Mouse (Mus musculus): ENCODE results near the gene Zdhhc20. TPM values are rescaled to one million over a fixed set of nuclear protein-coding genes. Genes with fewer than 3 reads are reported as not detected.

Zdhhc20 gene
- polyA plus RNA-seq, 1 experiment, result 51.5 TPM

DNA sequence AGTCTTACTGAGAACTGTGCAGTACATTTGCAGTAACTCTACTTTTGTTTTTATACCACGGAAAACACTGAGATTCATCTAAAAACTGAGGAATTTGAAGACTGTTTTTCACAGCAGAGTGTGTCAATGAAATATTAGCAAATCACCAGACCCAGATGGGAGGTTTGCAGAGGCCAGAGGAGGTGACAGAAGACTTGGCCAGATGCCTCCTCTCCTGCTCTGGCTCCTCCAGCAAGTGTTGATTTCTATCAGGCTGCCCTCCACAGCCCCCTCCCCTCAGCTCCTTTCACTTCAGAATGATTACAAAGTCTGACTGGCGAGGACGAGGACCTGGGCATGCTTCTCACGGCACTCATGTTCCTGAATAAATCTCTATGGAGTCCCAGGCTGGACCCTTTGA, 102.7 kb downstream of the Zdhhc20 start:
- H3K4me3 ChIP-seq (ENCODE audit: low read depth, low read length), result no peak overlapping the region
- H3K36me3 ChIP-seq (ENCODE audit: control insufficient read depth, insufficient read depth, low read length, poor library complexity, severe bottlenecking), result no peaks in the 10 kb centered on the region
- no peak overlapping the region for H3K27ac ChIP-seq (ENCODE audit: insufficient read depth, low read length)
- H3K4me1 ChIP-seq (ENCODE audit: control insufficient read depth, insufficient read depth, low read length), result no peaks in the 10 kb centered on the region
- H3K27me3 ChIP-seq (ENCODE audit: control insufficient read depth, insufficient read depth, low read length, poor library complexity, severe bottlenecking), result no peaks in the 10 kb centered on the region
- TF ChIP-seq EP300 (IDR thresholded peaks at IDR 0.05; ENCODE audit: insufficient read depth, low read depth, low read length) (no peak), POLR2A (IDR thresholded peaks at IDR 0.05; ENCODE audit: insufficient read depth, low read length) (no peak)
- no peaks in the 10 kb centered on the region for H3K9me3 ChIP-seq (replicated peaks; ENCODE audit: control insufficient read depth, insufficient read depth, low read length, poor library complexity, severe bottlenecking)
- no peak overlapping the region for H3K9ac ChIP-seq (ENCODE audit: low read depth, poor library complexity, severe bottlenecking)

Other genes with a start within 250 kb of the Zdhhc20 start
- gene Xpo4, start 224.8 kb downstream of the Zdhhc20 start, polyA plus RNA-seq (2011; ENCODE audit: insufficient read depth, insufficient read length, low read depth, missing spikeins), result 64.0 and 64.1 TPM in 2 replicates
- not detected in 2 replicates for gene Gm49361, start 144.2 kb downstream of the Zdhhc20 start, polyA plus RNA-seq (2011; ENCODE audit: insufficient read depth, insufficient read length, low read depth, missing spikeins)
- 18.4 and 26.1 TPM in 2 replicates for gene Lats2, start 131.9 kb downstream of the Zdhhc20 start, polyA plus RNA-seq (2011; ENCODE audit: insufficient read depth, insufficient read length, low read depth, missing spikeins)
- gene Sap18, start 92.1 kb downstream of the Zdhhc20 start, polyA plus RNA-seq (2011; ENCODE audit: insufficient read depth, insufficient read length, low read depth, missing spikeins), result 76.9 and 98.1 TPM in 2 replicates
- 51.8 and 64.1 TPM in 2 replicates for gene Ska3, start 64.1 kb downstream of the Zdhhc20 start, polyA plus RNA-seq (2011; ENCODE audit: insufficient read depth, insufficient read length, low read depth, missing spikeins)
- 72.3 and 76.0 TPM in 2 replicates for gene Mrpl57, start 64.0 kb downstream of the Zdhhc20 start, polyA plus RNA-seq (2011; ENCODE audit: insufficient read depth, insufficient read length, low read depth, missing spikeins)
- 31.2 and 36.2 TPM in 2 replicates for gene Micu2, start 109.0 kb upstream of the Zdhhc20 start, polyA plus RNA-seq (2011; ENCODE audit: insufficient read depth, insufficient read length, low read depth, missing spikeins)
- gene Fgf9, start 180.3 kb upstream of the Zdhhc20 start, polyA plus RNA-seq (2011; ENCODE audit: insufficient read depth, insufficient read length, low read depth, missing spikeins), result 0.16 TPM in 1 of 2 replicates, not detected in the other

Data from ES-Bruce4 (cell line).